Mouse (Mus musculus) limb, embryonic 10.5 days (tissue): Measurements from ENCODE around the gene Misp. TPM values are rescaled to one million over a fixed set of nuclear protein-coding genes. Genes with fewer than 3 reads are reported as not detected.

Experiments used
- DNase-seq: peaks from one replicate; pipeline ENCODE4 v3.0.0-alpha.2; 2017; ENCODE audit warnings: low spot score
- H3K27ac ChIP-seq: fragments of 300-500 bp; sonication (generic); 2 replicates; pipeline ENCODE4 v1.5.1; 2016; ENCODE audit warnings: mild to moderate bottlenecking
- H3K27me3 ChIP-seq: fragments of 300-500 bp; sonication (generic); 2 replicates; pipeline ENCODE4 v1.6.1; 2016; ENCODE audit warnings: low read depth, mild to moderate bottlenecking; ENCODE audit not compliant: poor library complexity, severe bottlenecking
- H3K36me3 ChIP-seq: fragments of 300-500 bp; sonication (generic); 2 replicates; pipeline ENCODE4 v1.6.1; 2016; ENCODE audit warnings: mild to moderate bottlenecking, moderate library complexity
- H3K4me1 ChIP-seq: fragments of 300-500 bp; sonication (generic); 2 replicates; pipeline ENCODE4 v1.6.1; 2016
- H3K4me3 ChIP-seq: fragments of 300-500 bp; sonication (generic); 2 replicates; pipeline ENCODE4 v1.5.1; 2016; ENCODE audit warnings: mild to moderate bottlenecking, moderate library complexity
- H3K9me3 ChIP-seq: fragments of 300-500 bp; sonication (generic); replicated peaks from 2 replicates; pipeline ENCODE4 v1.6.1; 2016; ENCODE audit warnings: mild to moderate bottlenecking
- WGBS: fragments of 180-500 bp; shearing (Covaris S2); methylation state at CpG from one replicate; pipeline ENCODE4 v1.1.7; 2016; 5-methylcytosine and 5-hydroxymethylcytosine counted together
- polyA plus RNA-seq: library from polyadenylated mRNA; unstranded; fragments of >200 nt; fragmentation: Nextera tagmentation; extraction: Ambion mirVana; gene quantifications from 2 replicates; pipeline ENCODE4 v1.2.1, GENCODE M21; 2016

The Misp gene
- 0.60 TPM in 1 of 2 replicates, not detected in the other for polyA plus RNA-seq

- Histone ChIP-seq H3K36me3 (peaks cover 51% of the 10 kb centered on the region), H3K4me1 (peaks cover 21% of the 10 kb centered on the region), H3K27me3 (no peaks in the 10 kb centered on the region), H3K9me3 (no peaks in the 10 kb centered on the region), H3K4me3 (no peak within 1 kb of the TSS), H3K27ac (no peak within 1 kb of the TSS)
- DNase-seq, result no peak
- 62% methylated on average over 11 of the region's 11 CpGs for WGBS
These were observed at the start of gene Misp for GRCm38 (mm10) chr10:79820782-79821181. Gene Misp, plus strand, starts transcription at chr10:79820989.

- H3K27me3 ChIP-seq, result peaks cover 25% of the 10 kb centered on the region
- H3K36me3 ChIP-seq, result no peaks in the 10 kb centered on the region
- no peak overlapping the region for H3K27ac ChIP-seq
- H3K9me3 ChIP-seq, result 0 out of 2 replicates have a peak, but pooled peaks cover 4% of the 10 kb centered on the region
- 93% methylated on average over 3 of the region's 3 CpGs for WGBS
- DNase-seq, result no peak
- H3K4me3 ChIP-seq, result no peak overlapping the region
- H3K4me1 ChIP-seq, result peaks cover 24% of the 10 kb centered on the region
These were observed 48.5 kb upstream of the Misp start for GRCm38 (mm10) chr10:79772320-79772719.

- no peak overlapping the region for H3K4me3 ChIP-seq
- H3K9me3 ChIP-seq, result 0 out of 2 replicates have a peak, but pooled peaks cover 4% of the 10 kb centered on the region
- DNase-seq, result no peak
- no peak overlapping the region for H3K27ac ChIP-seq
- H3K27me3 ChIP-seq, result peaks cover 34% of the 10 kb centered on the region
- H3K36me3 ChIP-seq, result no peaks in the 10 kb centered on the region
- WGBS, result 85% methylated on average over 2 of the region's 2 CpGs
- H3K4me1 ChIP-seq, result peaks cover 24% of the 10 kb centered on the region
These were observed 47.6 kb upstream of the Misp start for GRCm38 (mm10) chr10:79773208-79773607.

GRCm38 (mm10) chr10:79774486-79775279 lies 46.1 kb upstream of the Misp start:
- 77% methylated on average over 5 of the region's 5 CpGs for WGBS
- no peak overlapping the region for H3K4me3 ChIP-seq
- 0 out of 2 replicates have a peak, but pooled peaks cover 4% of the 10 kb centered on the region for H3K9me3 ChIP-seq
- no peak for DNase-seq
- no peak overlapping the region for H3K27ac ChIP-seq
- H3K36me3 ChIP-seq, result no peaks in the 10 kb centered on the region
- H3K4me1 ChIP-seq, result peaks cover 30% of the 10 kb centered on the region
- peaks cover 49% of the 10 kb centered on the region for H3K27me3 ChIP-seq

- Histone ChIP-seq H3K4me1 (peaks cover 53% of the 10 kb centered on the region), H3K36me3 (no peaks in the 10 kb centered on the region), H3K4me3 (peak within 1 kb of the TSS; percentile 56), H3K9me3 (0 out of 2 replicates have a peak, but pooled peaks cover 4% of the 10 kb centered on the region), H3K27ac (peak within 1 kb of the TSS; percentile 72), H3K27me3 (peaks cover 57% of the 10 kb centered on the region)
- peak; percentile 68 for DNase-seq
- WGBS, result under 1% methylated on average over 39 of the region's 39 CpGs
These were observed 43.7 kb upstream of the Misp start, which contains the start of gene Fstl3 for GRCm38 (mm10) chr10:79777103-79777531. Gene Fstl3, plus strand, starts transcription at chr10:79777272.

- DNase-seq, result no peak
- peak overlapping the region; percentile 56; the same call in 1 of the 2 replicates for H3K4me3 ChIP-seq
- peaks cover 66% of the 10 kb centered on the region for H3K27me3 ChIP-seq
- H3K27ac ChIP-seq, result no peak overlapping the region
- H3K4me1 ChIP-seq, result peaks cover 53% of the 10 kb centered on the region
- 23% methylated on average over 15 of the region's 15 CpGs for WGBS
- 0 out of 2 replicates have a peak, but pooled peaks cover 4% of the 10 kb centered on the region for H3K9me3 ChIP-seq
- H3K36me3 ChIP-seq, result no peaks in the 10 kb centered on the region
These were observed 42.8 kb upstream of the Misp start for GRCm38 (mm10) chr10:79778006-79778405.

GRCm38 (mm10) chr10:79779193-79779592 lies 41.6 kb upstream of the Misp start:
- H3K4me3 ChIP-seq, result no peak overlapping the region
- WGBS, result 16% methylated on average over 2 of the region's 2 CpGs
- H3K36me3 ChIP-seq, result no peaks in the 10 kb centered on the region
- H3K27ac ChIP-seq, result no peak overlapping the region
- H3K4me1 ChIP-seq, result peaks cover 53% of the 10 kb centered on the region
- DNase-seq, result no peak
- peaks cover 77% of the 10 kb centered on the region for H3K27me3 ChIP-seq
- H3K9me3 ChIP-seq, result 0 out of 2 replicates have a peak, but pooled peaks cover 4% of the 10 kb centered on the region

GRCm38 (mm10) chr10:79779784-79780663 lies 40.8 kb upstream of the Misp start:
- H3K27ac ChIP-seq, result peak overlapping the region; percentile 21; the same call in 1 of the 2 replicates
- H3K27me3 ChIP-seq, result peaks cover 85% of the 10 kb centered on the region

GRCm38 (mm10) chr10:79780664-79781015 lies 40.1 kb upstream of the Misp start:
- peaks cover 49% of the 10 kb centered on the region for H3K4me1 ChIP-seq

More at GRCm38 (mm10) chr10:79779784-79780663, 40.8 kb upstream of the Misp start:
- Histone ChIP-seq H3K36me3 (no peaks in the 10 kb centered on the region), H3K4me3 (peak overlapping the region; percentile 54), H3K9me3 (0 out of 2 replicates have a peak, but pooled peaks cover 4% of the 10 kb centered on the region), H3K4me1 (peaks cover 49% of the 10 kb centered on the region)
- 1% methylated on average over 55 of the region's 55 CpGs for WGBS
- peak; percentile 98 for DNase-seq

GRCm38 (mm10) chr10:79781139-79781538 lies 39.6 kb upstream of the Misp start:
- H3K27ac ChIP-seq, result no peak overlapping the region
- peaks cover 85% of the 10 kb centered on the region for H3K27me3 ChIP-seq
- DNase-seq, result no peak
- H3K9me3 ChIP-seq, result no peaks in the 10 kb centered on the region
- H3K4me1 ChIP-seq, result peaks cover 49% of the 10 kb centered on the region
- H3K4me3 ChIP-seq, result peak overlapping the region; percentile 54
- 25% methylated on average over 21 of the region's 21 CpGs for WGBS
- H3K36me3 ChIP-seq, result no peaks in the 10 kb centered on the region

More at GRCm38 (mm10) chr10:79780664-79781015, 40.1 kb upstream of the Misp start:
- 2% methylated on average over 13 of the region's 13 CpGs for WGBS
- H3K36me3 ChIP-seq, result no peaks in the 10 kb centered on the region
- peak overlapping the region; percentile 21; the same call in 1 of the 2 replicates for H3K27ac ChIP-seq
- H3K9me3 ChIP-seq, result no peaks in the 10 kb centered on the region
- peak overlapping the region; percentile 54 for H3K4me3 ChIP-seq
- peaks cover 88% of the 10 kb centered on the region for H3K27me3 ChIP-seq
- DNase-seq, result no peak

- Histone ChIP-seq H3K36me3 (no peaks in the 10 kb centered on the region), H3K9me3 (no peaks in the 10 kb centered on the region), H3K4me1 (peaks cover 47% of the 10 kb centered on the region), H3K27ac (no peak overlapping the region), H3K4me3 (no peak overlapping the region), H3K27me3 (peaks cover 77% of the 10 kb centered on the region)
- WGBS, result 41% methylated on average over 5 of the region's 5 CpGs
- DNase-seq, result no peak
These were observed 38.8 kb upstream of the Misp start for GRCm38 (mm10) chr10:79781956-79782355.

- Histone ChIP-seq H3K9me3 (no peaks in the 10 kb centered on the region), H3K27me3 (peaks cover 66% of the 10 kb centered on the region), H3K36me3 (no peaks in the 10 kb centered on the region), H3K4me1 (peaks cover 36% of the 10 kb centered on the region), H3K4me3 (no peak overlapping the region), H3K27ac (no peak overlapping the region)
- DNase-seq, result no peak
- 62% methylated on average over 7 of the region's 7 CpGs for WGBS
These were observed 37.7 kb upstream of the Misp start for GRCm38 (mm10) chr10:79783050-79783449.
